Comparison of ENCODE assay signal across 14 mouse cellular contexts in genomic region chr9:91587271-91587670, GRCm38 (mm10).
"Had no signal": no experiment of that assay in that cellular context is flagged by ENCODE, and none has a peak within 500 bp of the region (broad histone marks: within the 10 kb centered on the region; RNA-seq: fewer than 3 reads in every experiment).

No protein-coding gene starts in this region.

- H3K4me3 ChIP-seq: limb, embryonic 12.5 days; liver, embryonic 13.5 days; lung, embryonic 15.5 days had no signal

- H3K9me3 ChIP-seq: limb, embryonic 12.5 days; liver, embryonic 13.5 days; lung, embryonic 15.5 days had no signal

- H3K4me2 ChIP-seq: limb, embryonic 12.5 days; liver, embryonic 13.5 days; lung, embryonic 15.5 days had no signal

- ATAC-seq: liver, postnatal 0 days; midbrain, embryonic 16.5 days had no signal

- H3K27me3 ChIP-seq: limb, embryonic 12.5 days; liver, embryonic 13.5 days; lung, embryonic 15.5 days had no signal

- H3K27ac ChIP-seq: limb, embryonic 12.5 days; liver, embryonic 13.5 days; lung, embryonic 15.5 days; macrophage had no signal

- H3K4me1 ChIP-seq: limb, embryonic 12.5 days; liver, embryonic 13.5 days; lung, embryonic 15.5 days had no signal

- H3K36me3 ChIP-seq: limb, embryonic 12.5 days; liver, embryonic 13.5 days; lung, embryonic 15.5 days had no signal

- H3K9ac ChIP-seq: limb, embryonic 12.5 days; liver, embryonic 13.5 days; liver, postnatal 0 days; lung, embryonic 15.5 days had no signal

- DNase-seq: kidney, adult 8-10 months; kidney, postnatal 25 days; layer of hippocampus, adult 9-11 months; layer of hippocampus, postnatal 36 days; liver; liver, embryonic 13.5 days; liver, postnatal 0 days; lung, postnatal 14 days; thymus, adult 18-20 months; thymus, postnatal 14 days had no signal
